Mouse (Mus musculus) neutrophil, adult 83 days (primary cell): ENCODE data around the gene Kcnj2. TPM values are rescaled to one million over a fixed set of nuclear protein-coding genes. Genes with fewer than 3 reads are reported as not detected.

Experiments
- total RNA-seq, 2 experiments: library from RNA; stranded (reverse); gene quantifications; one replicate each; pipeline ENCODE4 v1.2.4; 2023

Gene Kcnj2
- 10 to 100 TPM; 12.9 to 13.7 TPM for total RNA-seq

GRCm38 (mm10) chr11:111065635-111066298, at the start of gene Kcnj2:
TSS of gene Kcnj2 (plus strand) at chr11:111066164.

Other genes with a start within 250 kb of the Kcnj2 start
- gene Kcnj16, start 98.1 kb upstream of the Kcnj2 start, total RNA-seq, result not detected